Mouse (Mus musculus) intestine, embryonic 16.5 days (tissue): ENCODE results near the gene Dennd2a. TPM values are rescaled to one million over a fixed set of nuclear protein-coding genes. Genes with fewer than 3 reads are reported as not detected.

Experiments used
- ATAC-seq: fragments of 200-750 bp; cut with Nextera tagmentation; 2 replicates; pipeline ENCODE4 v1.8.0; 2017; ENCODE audit warnings: moderate TSS enrichment, moderate library complexity
- H3K27ac ChIP-seq: fragments of 300-500 bp; sonication (generic); 2 replicates; pipeline ENCODE4 v1.5.1; 2014; ENCODE audit warnings: mild to moderate bottlenecking, low read length
- H3K27me3 ChIP-seq: fragments of 300-500 bp; sonication (generic); replicated peaks from 2 replicates; pipeline ENCODE4 v1.6.1; 2014; ENCODE audit warnings: low read length, control low read depth, mixed read lengths; ENCODE audit not compliant: control insufficient read depth, insufficient read depth
- H3K36me3 ChIP-seq: fragments of 300-500 bp; sonication (generic); 2 replicates; pipeline ENCODE4 v1.6.1; 2014; ENCODE audit warnings: low read length, control low read depth; ENCODE audit not compliant: control insufficient read depth, insufficient read depth
- H3K4me1 ChIP-seq: fragments of 300-500 bp; sonication (generic); 2 replicates; pipeline ENCODE4 v1.6.1; 2014; ENCODE audit warnings: low read length, control low read depth, mixed read lengths; ENCODE audit not compliant: control insufficient read depth, insufficient read depth
- H3K4me2 ChIP-seq: fragments of 300-500 bp; sonication (generic); 2 replicates; pipeline ENCODE4 v1.6.1; 2014; ENCODE audit warnings: low read depth, low read length, control low read depth
- H3K4me3 ChIP-seq: fragments of 300-500 bp; sonication (generic); 2 replicates; pipeline ENCODE4 v1.5.1; 2014; ENCODE audit warnings: mild to moderate bottlenecking, low read length
- H3K9ac ChIP-seq: fragments of 300-500 bp; sonication (generic); 2 replicates; pipeline ENCODE4 v1.6.1; 2014; ENCODE audit warnings: low read depth, low read length
- H3K9me3 ChIP-seq: fragments of 300-500 bp; sonication (generic); 2 replicates; pipeline ENCODE4 v1.6.1; 2016; ENCODE audit warnings: low read length, control low read depth; ENCODE audit not compliant: control insufficient read depth
- WGBS: fragments of 180-500 bp; shearing (Covaris S2); extraction: QIAGEN DNeasy Blood & Tissue Kit; methylation state at CpG from one replicate; pipeline ENCODE4 v1.1.7; 2014; 5-methylcytosine and 5-hydroxymethylcytosine counted together
- polyA plus RNA-seq: library from polyadenylated mRNA; unstranded; fragments of >200 nt; fragmentation: Nextera tagmentation; extraction: Ambion mirVana; gene quantifications from 2 replicates; pipeline ENCODE4 v1.2.1, GENCODE M21; 2015

Dennd2a gene
- polyA plus RNA-seq, 1 experiment from 2014 or later = 6.5 TPM

DNA sequence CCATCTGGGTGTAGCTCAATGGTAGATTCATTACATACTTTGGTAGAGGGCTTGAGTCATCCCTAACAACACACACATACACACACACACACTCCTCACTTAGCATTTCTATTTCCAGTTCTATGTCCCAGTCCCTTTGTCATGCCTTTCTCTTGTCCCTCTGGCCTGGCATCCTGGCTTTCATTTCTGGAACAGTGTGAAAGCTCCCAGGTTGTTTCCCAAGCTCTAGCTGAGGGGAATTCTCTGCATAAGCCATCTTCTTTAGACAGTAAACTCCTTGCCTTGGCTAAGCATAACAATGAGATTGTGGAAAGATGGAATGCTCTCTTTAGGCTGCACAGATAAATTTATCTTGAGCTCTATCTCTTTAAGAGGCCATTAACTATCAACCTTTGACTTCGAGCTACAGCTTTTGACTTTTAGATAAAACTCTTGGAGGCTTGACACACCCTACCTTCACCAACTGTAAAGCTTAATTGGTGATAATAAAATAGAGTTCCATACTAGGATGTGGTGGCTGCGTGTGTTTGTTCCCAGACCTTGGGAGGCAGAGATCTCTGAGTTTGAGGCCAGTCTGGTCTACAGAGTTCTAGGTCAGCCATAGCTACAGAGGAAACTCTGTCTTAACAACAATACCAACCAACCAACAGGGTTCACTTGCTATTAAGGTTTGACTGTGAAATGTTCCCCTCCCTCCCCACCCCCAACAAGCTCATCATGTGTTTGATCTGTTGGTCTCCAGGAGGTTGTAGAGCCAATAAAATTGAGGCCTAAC lies 123.4 kb downstream of the Dennd2a start:
- no peak overlapping the region for H3K4me2 ChIP-seq
- 0 out of 2 replicates have a peak overlapping the region, but pooled peaks have one; percentile 24 for H3K27ac ChIP-seq
- H3K9ac ChIP-seq = no peak overlapping the region
- H3K9me3 ChIP-seq = no peaks in the 10 kb centered on the region
- WGBS = 52% methylated on average over 2 of the region's 2 CpGs
- no peak overlapping the region for H3K4me3 ChIP-seq
- no peaks in the 10 kb centered on the region for H3K36me3 ChIP-seq
- H3K4me1 ChIP-seq = peaks cover 3% of the 10 kb centered on the region; the same call in 1 of the 2 replicates
- H3K27me3 ChIP-seq = no peaks in the 10 kb centered on the region
- peak; percentile 85 for ATAC-seq

DNA sequence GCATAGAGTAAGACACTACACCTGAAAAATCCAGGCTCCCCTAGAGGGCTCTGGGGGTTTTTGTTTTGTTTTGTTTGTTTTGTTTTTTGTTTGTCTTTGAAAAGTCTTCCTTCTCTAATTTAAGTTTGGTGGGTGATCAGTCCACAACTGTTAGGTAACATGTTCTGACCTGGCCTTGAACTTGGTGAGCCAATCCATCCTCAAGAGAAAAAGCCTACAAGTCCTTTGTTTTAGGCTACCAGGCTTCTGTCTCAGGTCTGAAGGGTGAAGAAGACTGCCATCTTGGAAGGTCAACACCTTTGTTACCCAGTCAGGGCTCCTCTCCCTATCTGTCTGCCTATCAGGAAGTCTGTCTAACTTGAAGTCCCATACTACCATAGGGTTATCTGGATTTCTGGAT lies 124.0 kb downstream of the Dennd2a start:
- Histone ChIP-seq H3K27ac (0 out of 2 replicates have a peak overlapping the region, but pooled peaks have one; percentile 12), H3K9ac (no peak overlapping the region), H3K36me3 (no peaks in the 10 kb centered on the region), H3K27me3 (no peaks in the 10 kb centered on the region), H3K4me1 (peaks cover 3% of the 10 kb centered on the region; the same call in 1 of the 2 replicates), H3K4me3 (no peak overlapping the region), H3K9me3 (no peaks in the 10 kb centered on the region), H3K4me2 (no peak overlapping the region)
- ATAC-seq = 0 out of 2 replicates have a peak, but pooled peaks have one; percentile 3

- no peaks in the 10 kb centered on the region for H3K36me3 ChIP-seq
- no peak for ATAC-seq
These were observed 124.5 kb downstream of the Dennd2a start for GRCm38 (mm10) chr6:39433174-39433573.

GRCm38 (mm10) chr6:39430722-39431121 lies 126.9 kb downstream of the Dennd2a start:
- no peak overlapping the region for H3K27ac ChIP-seq
- no peak overlapping the region for H3K9ac ChIP-seq
- no peak overlapping the region for H3K4me3 ChIP-seq
- no peak overlapping the region for H3K4me2 ChIP-seq
- no peaks in the 10 kb centered on the region for H3K36me3 ChIP-seq
- ATAC-seq = no peak
- 77% methylated on average over 11 of the region's 11 CpGs for WGBS
- no peaks in the 10 kb centered on the region for H3K27me3 ChIP-seq
- no peaks in the 10 kb centered on the region for H3K9me3 ChIP-seq
- H3K4me1 ChIP-seq = peaks cover 3% of the 10 kb centered on the region; the same call in 1 of the 2 replicates

More at GRCm38 (mm10) chr6:39433174-39433573, 124.5 kb downstream of the Dennd2a start:
- H3K27ac ChIP-seq = no peak overlapping the region
- H3K4me1 ChIP-seq = peaks cover 3% of the 10 kb centered on the region; the same call in 1 of the 2 replicates
- 85% methylated on average over 4 of the region's 4 CpGs for WGBS
- no peak overlapping the region for H3K4me2 ChIP-seq
- no peak overlapping the region for H3K4me3 ChIP-seq
- no peaks in the 10 kb centered on the region for H3K27me3 ChIP-seq
- H3K9ac ChIP-seq = no peak overlapping the region
- H3K9me3 ChIP-seq = no peaks in the 10 kb centered on the region

DNA sequence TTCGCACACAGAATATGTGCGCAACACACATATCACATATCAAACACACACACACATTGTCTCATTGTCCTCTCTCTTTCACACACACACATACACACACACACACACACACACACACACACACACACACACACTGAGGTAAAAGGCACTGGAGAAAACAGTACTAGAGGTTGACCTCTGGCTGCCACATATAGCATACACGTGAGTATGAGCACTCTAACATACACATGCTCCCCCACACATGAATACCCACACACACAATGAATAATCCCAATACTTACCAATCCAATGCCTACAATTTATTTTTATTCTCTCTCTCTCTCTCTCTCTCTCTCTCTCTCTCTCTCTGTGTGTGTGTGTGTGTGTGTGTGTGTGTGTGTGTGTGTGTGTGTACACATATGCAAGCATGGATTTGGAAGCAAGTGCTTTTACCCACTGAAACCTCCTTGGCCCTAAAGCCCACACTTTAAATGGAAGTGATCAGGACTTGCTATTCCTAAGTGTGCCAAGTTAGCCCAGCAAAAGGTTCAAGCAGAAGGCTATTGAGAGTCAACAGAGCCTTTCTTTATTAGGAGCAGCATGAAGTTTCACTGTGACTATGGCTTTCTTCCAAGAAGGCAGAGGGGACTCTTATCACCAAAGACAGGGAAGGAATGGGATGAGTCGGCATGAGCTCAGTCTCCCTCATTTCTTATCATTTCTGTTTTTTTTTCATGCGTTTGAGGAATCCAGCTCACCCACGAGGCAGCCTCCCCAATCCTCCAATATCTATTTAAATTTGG lies 128.5 kb downstream of the Dennd2a start:
- Histone ChIP-seq H3K9ac (no peak overlapping the region), H3K4me1 (no peaks in the 10 kb centered on the region), H3K36me3 (no peaks in the 10 kb centered on the region), H3K27me3 (no peaks in the 10 kb centered on the region), H3K4me2 (no peak overlapping the region), H3K4me3 (no peak overlapping the region), H3K9me3 (no peaks in the 10 kb centered on the region), H3K27ac (no peak overlapping the region)
- no peak for ATAC-seq
- 78% methylated on average over 6 of the region's 6 CpGs for WGBS

GRCm38 (mm10) chr6:39427276-39428003 lies 130.2 kb downstream of the Dennd2a start:
- Histone ChIP-seq H3K27ac (no peak overlapping the region), H3K9me3 (no peaks in the 10 kb centered on the region), H3K4me3 (no peak overlapping the region), H3K36me3 (no peaks in the 10 kb centered on the region), H3K27me3 (no peaks in the 10 kb centered on the region), H3K9ac (no peak overlapping the region), H3K4me2 (no peak overlapping the region), H3K4me1 (no peaks in the 10 kb centered on the region)
- ATAC-seq = no peak
- WGBS = 71% methylated on average over 4 of the region's 4 CpGs

DNA sequence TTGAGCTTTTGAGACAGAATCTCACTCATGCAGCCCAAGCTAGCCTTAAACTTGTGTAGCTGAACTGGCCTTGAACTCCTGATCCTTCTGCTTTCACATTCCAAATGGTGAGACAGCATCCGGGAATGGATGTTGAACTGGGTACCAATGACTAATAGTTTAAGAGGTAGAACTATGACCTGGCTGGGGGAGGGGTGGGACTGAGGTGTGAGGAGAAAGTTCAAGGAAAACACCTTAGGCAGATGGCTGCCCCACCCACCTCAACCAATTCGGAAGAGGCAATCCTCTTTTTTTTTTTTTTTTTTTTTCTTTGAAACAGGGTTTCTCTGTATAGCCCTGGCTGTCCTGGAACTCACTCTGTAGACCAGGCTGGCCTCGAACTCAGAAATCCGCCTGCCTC lies 130.9 kb downstream of the Dennd2a start:
- no peak overlapping the region for H3K9ac ChIP-seq
- ATAC-seq = no peak
- no peaks in the 10 kb centered on the region for H3K9me3 ChIP-seq
- H3K36me3 ChIP-seq = no peaks in the 10 kb centered on the region
- WGBS = 81% methylated on average over 4 of the region's 4 CpGs
- H3K4me3 ChIP-seq = no peak overlapping the region
- H3K27me3 ChIP-seq = no peaks in the 10 kb centered on the region
- H3K27ac ChIP-seq = no peak overlapping the region
- no peaks in the 10 kb centered on the region for H3K4me1 ChIP-seq
- no peak overlapping the region for H3K4me2 ChIP-seq

GRCm38 (mm10) chr6:39425181-39425580 lies 132.5 kb downstream of the Dennd2a start:
- Histone ChIP-seq H3K9ac (no peak overlapping the region), H3K4me3 (no peak overlapping the region), H3K27ac (no peak overlapping the region), H3K4me2 (no peak overlapping the region), H3K9me3 (no peaks in the 10 kb centered on the region), H3K4me1 (no peaks in the 10 kb centered on the region), H3K36me3 (no peaks in the 10 kb centered on the region), H3K27me3 (no peaks in the 10 kb centered on the region)
- ATAC-seq = no peak
- WGBS = 87% methylated on average over 2 of the region's 2 CpGs

DNA sequence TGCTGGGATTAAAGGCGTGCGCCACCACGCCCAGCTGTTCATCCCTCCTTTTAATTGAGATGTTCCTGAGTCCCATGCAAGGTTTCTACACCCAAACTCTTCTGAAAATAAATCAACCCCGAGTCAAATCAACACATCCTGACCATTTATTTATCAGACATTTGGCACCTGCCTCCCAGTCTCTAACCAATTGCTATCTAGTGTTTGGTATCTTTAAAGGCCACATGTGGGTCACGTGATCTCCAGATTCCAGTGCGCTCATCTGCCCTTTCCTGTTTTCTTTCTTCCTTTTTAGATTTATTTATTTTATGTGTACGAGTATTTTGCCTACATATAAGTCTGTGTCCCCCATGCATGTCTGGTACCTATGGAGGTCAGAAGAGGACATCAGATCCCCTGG lies 134.0 kb downstream of the Dennd2a start:
- H3K4me3 ChIP-seq = no peak overlapping the region
- H3K36me3 ChIP-seq = no peaks in the 10 kb centered on the region
- H3K27ac ChIP-seq = no peak overlapping the region
- no peaks in the 10 kb centered on the region for H3K9me3 ChIP-seq
- no peak overlapping the region for H3K4me2 ChIP-seq
- H3K27me3 ChIP-seq = no peaks in the 10 kb centered on the region; the same call in 1 of the 2 replicates
- H3K9ac ChIP-seq = no peak overlapping the region
- H3K4me1 ChIP-seq = no peaks in the 10 kb centered on the region
- WGBS = 88% methylated on average over 7 of the region's 7 CpGs
- ATAC-seq = no peak
